Mouse (Mus musculus): ENCODE results near the gene Syn3. TPM values are rescaled to one million over a fixed set of nuclear protein-coding genes. Genes with fewer than 3 reads are reported as not detected.

Gene Syn3
- polyA plus RNA-seq, 1 experiment, result 2.6 TPM

GRCm38 (mm10) chr10:86356819-86357563 is 141.7 kb downstream of the Syn3 start:
- no peaks in the 10 kb centered on the region for H3K9me3 ChIP-seq (replicated peaks; ENCODE audit: control insufficient read depth, insufficient read depth, low read length, poor library complexity, severe bottlenecking)
- H3K36me3 ChIP-seq (ENCODE audit: control insufficient read depth, insufficient read depth, low read length, poor library complexity, severe bottlenecking), result no peaks in the 10 kb centered on the region
- H3K27ac ChIP-seq (ENCODE audit: insufficient read depth, low read length), result no peak overlapping the region
- TF ChIP-seq EP300 (IDR thresholded peaks at IDR 0.05; ENCODE audit: insufficient read depth, low read depth, low read length), result no peak
- TF ChIP-seq CTCF (IDR thresholded peaks at IDR 0.05; ENCODE audit: low read depth, low read length), result no peak
- no peak for TF ChIP-seq POLR2A (IDR thresholded peaks at IDR 0.05; ENCODE audit: insufficient read depth, low read length)
- no peaks in the 10 kb centered on the region for H3K4me1 ChIP-seq (ENCODE audit: control insufficient read depth, insufficient read depth, low read length)
- H3K4me3 ChIP-seq (ENCODE audit: low read depth, low read length), result no peak overlapping the region
- H3K27me3 ChIP-seq (ENCODE audit: control insufficient read depth, insufficient read depth, low read length, poor library complexity, severe bottlenecking), result no peaks in the 10 kb centered on the region
- H3K9ac ChIP-seq (ENCODE audit: low read depth, poor library complexity, severe bottlenecking), result no peak overlapping the region

GRCm38 (mm10) chr10:86352521-86352920 is 146.2 kb downstream of the Syn3 start:
- Histone ChIP-seq H3K36me3 (ENCODE audit: control insufficient read depth, insufficient read depth, low read length, poor library complexity, severe bottlenecking) (no peaks in the 10 kb centered on the region), H3K4me1 (ENCODE audit: control insufficient read depth, insufficient read depth, low read length) (no peaks in the 10 kb centered on the region), H3K4me3 (ENCODE audit: low read depth, low read length) (no peak overlapping the region), H3K27me3 (ENCODE audit: control insufficient read depth, insufficient read depth, low read length, poor library complexity, severe bottlenecking) (no peaks in the 10 kb centered on the region), H3K9me3 (replicated peaks; ENCODE audit: control insufficient read depth, insufficient read depth, low read length, poor library complexity, severe bottlenecking) (no peaks in the 10 kb centered on the region), H3K9ac (ENCODE audit: low read depth, poor library complexity, severe bottlenecking) (no peak overlapping the region), H3K27ac (ENCODE audit: insufficient read depth, low read length) (no peak overlapping the region)
- no peak for TF ChIP-seq POLR2A (IDR thresholded peaks at IDR 0.05; ENCODE audit: insufficient read depth, low read length)
- TF ChIP-seq CTCF (IDR thresholded peaks at IDR 0.05; ENCODE audit: low read depth, low read length), result no peak
- TF ChIP-seq EP300 (IDR thresholded peaks at IDR 0.05; ENCODE audit: insufficient read depth, low read depth, low read length), result no peak

GRCm38 (mm10) chr10:86351287-86351686 is 147.4 kb downstream of the Syn3 start:
- Histone ChIP-seq H3K4me3 (ENCODE audit: low read depth, low read length) (no peak overlapping the region), H3K4me1 (ENCODE audit: control insufficient read depth, insufficient read depth, low read length) (no peaks in the 10 kb centered on the region), H3K9me3 (replicated peaks; ENCODE audit: control insufficient read depth, insufficient read depth, low read length, poor library complexity, severe bottlenecking) (no peaks in the 10 kb centered on the region), H3K27ac (ENCODE audit: insufficient read depth, low read length) (no peak overlapping the region), H3K27me3 (ENCODE audit: control insufficient read depth, insufficient read depth, low read length, poor library complexity, severe bottlenecking) (no peaks in the 10 kb centered on the region), H3K36me3 (ENCODE audit: control insufficient read depth, insufficient read depth, low read length, poor library complexity, severe bottlenecking) (no peaks in the 10 kb centered on the region), H3K9ac (ENCODE audit: low read depth, poor library complexity, severe bottlenecking) (no peak overlapping the region)
- TF ChIP-seq EP300 (IDR thresholded peaks at IDR 0.05; ENCODE audit: insufficient read depth, low read depth, low read length) (no peak), POLR2A (IDR thresholded peaks at IDR 0.05; ENCODE audit: insufficient read depth, low read length) (no peak), CTCF (IDR thresholded peaks at IDR 0.05; ENCODE audit: low read depth, low read length) (no peak)

- H3K27me3 ChIP-seq (ENCODE audit: control insufficient read depth, insufficient read depth, low read length, poor library complexity, severe bottlenecking), result no peaks in the 10 kb centered on the region
- H3K27ac ChIP-seq (ENCODE audit: insufficient read depth, low read length), result no peak overlapping the region
- no peak overlapping the region for H3K9ac ChIP-seq (ENCODE audit: low read depth, poor library complexity, severe bottlenecking)
- no peaks in the 10 kb centered on the region for H3K4me1 ChIP-seq (ENCODE audit: control insufficient read depth, insufficient read depth, low read length)
- H3K4me3 ChIP-seq (ENCODE audit: low read depth, low read length), result no peak overlapping the region
- H3K9me3 ChIP-seq (replicated peaks; ENCODE audit: control insufficient read depth, insufficient read depth, low read length, poor library complexity, severe bottlenecking), result no peaks in the 10 kb centered on the region
- no peak for TF ChIP-seq EP300 (IDR thresholded peaks at IDR 0.05; ENCODE audit: insufficient read depth, low read depth, low read length)
- TF ChIP-seq POLR2A (IDR thresholded peaks at IDR 0.05; ENCODE audit: insufficient read depth, low read length), result no peak
- no peak for TF ChIP-seq CTCF (IDR thresholded peaks at IDR 0.05; ENCODE audit: low read depth, low read length)
- no peaks in the 10 kb centered on the region for H3K36me3 ChIP-seq (ENCODE audit: control insufficient read depth, insufficient read depth, low read length, poor library complexity, severe bottlenecking)
These were observed 152.4 kb downstream of the Syn3 start for GRCm38 (mm10) chr10:86346235-86346840.

- no peaks in the 10 kb centered on the region for H3K27me3 ChIP-seq (ENCODE audit: control insufficient read depth, insufficient read depth, low read length, poor library complexity, severe bottlenecking)
- H3K36me3 ChIP-seq (ENCODE audit: control insufficient read depth, insufficient read depth, low read length, poor library complexity, severe bottlenecking), result no peaks in the 10 kb centered on the region
- no peak overlapping the region for H3K4me3 ChIP-seq (ENCODE audit: low read depth, low read length)
- no peaks in the 10 kb centered on the region for H3K9me3 ChIP-seq (replicated peaks; ENCODE audit: control insufficient read depth, insufficient read depth, low read length, poor library complexity, severe bottlenecking)
- no peak overlapping the region for H3K9ac ChIP-seq (ENCODE audit: low read depth, poor library complexity, severe bottlenecking)
- TF ChIP-seq POLR2A (IDR thresholded peaks at IDR 0.05; ENCODE audit: insufficient read depth, low read length) (no peak), EP300 (IDR thresholded peaks at IDR 0.05; ENCODE audit: insufficient read depth, low read depth, low read length) (no peak), CTCF (IDR thresholded peaks at IDR 0.05; ENCODE audit: low read depth, low read length) (no peak)
- no peaks in the 10 kb centered on the region for H3K4me1 ChIP-seq (ENCODE audit: control insufficient read depth, insufficient read depth, low read length)
- H3K27ac ChIP-seq (ENCODE audit: insufficient read depth, low read length), result no peak overlapping the region
These were observed 153.1 kb downstream of the Syn3 start for GRCm38 (mm10) chr10:86345645-86346044.

- Histone ChIP-seq H3K9me3 (replicated peaks; ENCODE audit: control insufficient read depth, insufficient read depth, low read length, poor library complexity, severe bottlenecking) (no peaks in the 10 kb centered on the region), H3K27ac (ENCODE audit: insufficient read depth, low read length) (no peak overlapping the region), H3K36me3 (ENCODE audit: control insufficient read depth, insufficient read depth, low read length, poor library complexity, severe bottlenecking) (no peaks in the 10 kb centered on the region), H3K27me3 (ENCODE audit: control insufficient read depth, insufficient read depth, low read length, poor library complexity, severe bottlenecking) (no peaks in the 10 kb centered on the region), H3K4me3 (ENCODE audit: low read depth, low read length) (no peak overlapping the region), H3K4me1 (ENCODE audit: control insufficient read depth, insufficient read depth, low read length) (peaks cover 1% of the 10 kb centered on the region), H3K9ac (ENCODE audit: low read depth, poor library complexity, severe bottlenecking) (no peak overlapping the region)
- TF ChIP-seq CTCF (IDR thresholded peaks at IDR 0.05; ENCODE audit: low read depth, low read length) (no peak), POLR2A (IDR thresholded peaks at IDR 0.05; ENCODE audit: insufficient read depth, low read length) (no peak), EP300 (IDR thresholded peaks at IDR 0.05; ENCODE audit: insufficient read depth, low read depth, low read length) (no peak)
These were observed 154.0 kb downstream of the Syn3 start for GRCm38 (mm10) chr10:86344654-86345053.

Measured in ES-Bruce4 (cell line).